Mouse (Mus musculus) liver, adult 2 months (tissue): ENCODE results near the gene Pard6b. TPM values are rescaled to one million over a fixed set of nuclear protein-coding genes. Genes with fewer than 3 reads are reported as not detected.
A peak's percentile ranks its signal among the peaks of the same experiment; 100 is the strongest.

Experiments
- DNase-seq: peaks from one replicate; pipeline ENCODE4 v3.0.0-alpha.2; 2011; ENCODE audit warnings: low read depth, low spot score; ENCODE audit errors: extremely low read depth
- H3K27ac ChIP-seq: fragments of 200-500 bp; replicated peaks from 2 replicates; pipeline ENCODE4 v1.5.1; 2012; ENCODE audit warnings: low read depth, mild to moderate bottlenecking, control low read depth, inconsistent platforms, low read length; ENCODE audit not compliant: insufficient read depth
- H3K27me3 ChIP-seq: fragments of 200-500 bp; 2 replicates; pipeline ENCODE4 v1.6.1; 2012; ENCODE audit warnings: mild to moderate bottlenecking, moderate library complexity, low read length, inconsistent platforms; ENCODE audit not compliant: control insufficient read depth, insufficient read depth
- H3K36me3 ChIP-seq: fragments of 200-500 bp; 2 replicates; pipeline ENCODE4 v1.6.1; 2012; ENCODE audit warnings: low read length, inconsistent platforms; ENCODE audit not compliant: control insufficient read depth, insufficient read depth
- H3K4me1 ChIP-seq: fragments of 200-500 bp; 2 replicates; pipeline ENCODE4 v1.6.1; 2011; ENCODE audit warnings: low read length; ENCODE audit not compliant: control insufficient read depth, insufficient read depth
- H3K4me3 ChIP-seq: fragments of 200-500 bp; 2 replicates; pipeline ENCODE4 v1.5.1; 2011; ENCODE audit warnings: low read depth, mild to moderate bottlenecking, control low read depth, low read length, moderate library complexity; ENCODE audit not compliant: insufficient read depth
- H3K79me2 ChIP-seq: fragments of 200-500 bp; 2 replicates; pipeline ENCODE4 v1.6.1; 2012; ENCODE audit warnings: inconsistent platforms, mild to moderate bottlenecking, low read length, moderate library complexity; ENCODE audit not compliant: control insufficient read depth, insufficient read depth
- H3K9ac ChIP-seq: fragments of 200-500 bp; 2 replicates; pipeline ENCODE4 v1.6.1; 2012; ENCODE audit warnings: low read depth, mild to moderate bottlenecking, control low read depth, inconsistent platforms, low read length
- CTCF ChIP-seq: fragments of 200-500 bp; IDR thresholded peaks from 2 replicates; pipeline ENCODE4 v1.5.1; 2011; ENCODE audit warnings: low read depth, low read length, control low read depth
- POLR2A ChIP-seq: fragments of 200-500 bp; IDR thresholded peaks from 2 replicates; pipeline ENCODE4 v1.6.1; 2011; ENCODE audit warnings: low read length, control low read depth; ENCODE audit not compliant: insufficient read depth; ENCODE audit errors: extremely low read depth
- WGBS: fragments of 180-500 bp; shearing (Covaris S2); methylation state at CpG from one replicate; pipeline ENCODE4 v1.1.7; 2018; 5-methylcytosine and 5-hydroxymethylcytosine counted together
- polyA plus RNA-seq: library from polyadenylated mRNA; depleted of rRNA; stranded (reverse); fragments of >200 nt; gene quantifications from 2 replicates; pipeline ENCODE4 v1.2.3, GENCODE M21; 2012
- total RNA-seq: library from RNA; depleted of rRNA; stranded (reverse); fragments of >200 nt; gene quantifications from 2 replicates; pipeline ENCODE4 v1.2.3, GENCODE M21; 2014

The Pard6b gene
- total and polyA plus RNA-seq, 2 experiments: 1.7 to 5.3 TPM

DNA sequence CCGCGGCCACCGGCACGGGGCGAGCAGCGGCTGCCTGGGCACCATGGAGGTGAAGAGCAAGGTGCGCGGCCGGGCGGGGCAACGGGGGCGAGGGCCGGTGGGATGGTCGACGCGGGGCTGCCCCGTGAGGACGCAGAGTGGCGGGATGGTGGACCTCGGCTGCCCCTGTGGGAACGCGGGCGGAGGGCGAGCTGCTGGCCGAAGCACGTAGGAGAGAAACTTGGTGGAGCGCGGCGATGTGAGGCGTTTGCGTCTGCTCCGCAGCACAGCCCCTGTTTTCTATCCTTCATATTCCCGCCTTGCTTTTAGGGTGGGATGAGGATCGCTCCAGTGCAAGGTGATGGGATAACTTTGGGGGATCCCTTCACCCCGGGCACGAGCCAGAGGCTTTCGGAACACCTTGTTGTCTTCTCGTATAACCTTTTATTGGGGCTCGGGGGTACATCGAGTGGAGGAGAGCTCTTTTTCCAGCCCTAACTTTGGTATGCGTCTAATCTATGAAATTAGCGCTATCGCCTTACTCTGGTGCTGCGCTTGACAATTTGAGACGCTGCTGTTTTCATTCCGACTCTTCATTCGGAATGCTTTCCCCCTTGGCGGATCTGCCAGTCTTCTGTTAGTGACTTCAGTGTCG lies 612 bp downstream of the Pard6b start:
- no peak for TF ChIP-seq POLR2A
- TF ChIP-seq CTCF: no peak
- WGBS: under 1% methylated on average over 49 of the region's 49 CpGs
- H3K27ac ChIP-seq: no peak overlapping the region
- no peaks in the 10 kb centered on the region for H3K36me3 ChIP-seq
- H3K9ac ChIP-seq: peak overlapping the region; percentile 94
- peak overlapping the region; percentile 80 for H3K4me3 ChIP-seq
- H3K79me2 ChIP-seq: peaks cover 6% of the 10 kb centered on the region; the same call in 1 of the 2 replicates
- no peaks in the 10 kb centered on the region for H3K27me3 ChIP-seq
- peaks cover 11% of the 10 kb centered on the region for H3K4me1 ChIP-seq
- DNase-seq: no peak

DNA sequence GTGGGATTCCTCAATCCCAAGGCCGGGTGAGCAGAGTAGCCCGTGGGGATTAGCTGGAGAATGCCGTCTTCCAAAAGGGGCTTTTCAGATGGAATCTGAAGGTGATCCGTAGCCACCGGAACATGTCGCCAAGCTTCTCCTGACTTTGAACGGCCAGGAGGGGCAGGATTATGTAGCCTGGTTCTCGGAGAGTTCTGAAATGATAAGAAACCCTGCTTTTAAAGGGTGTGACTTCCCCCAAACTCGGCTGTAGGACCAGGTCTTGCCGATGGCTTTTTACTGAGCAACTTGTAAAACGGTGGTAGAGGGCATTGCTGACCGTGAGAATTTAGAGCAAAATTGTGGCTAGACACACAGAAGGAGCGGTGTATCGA lies 1.1 kb downstream of the Pard6b start:
- no peak for DNase-seq
- TF ChIP-seq CTCF: no peak
- no peak for TF ChIP-seq POLR2A
- WGBS: 8% methylated on average over 14 of the region's 14 CpGs

DNA sequence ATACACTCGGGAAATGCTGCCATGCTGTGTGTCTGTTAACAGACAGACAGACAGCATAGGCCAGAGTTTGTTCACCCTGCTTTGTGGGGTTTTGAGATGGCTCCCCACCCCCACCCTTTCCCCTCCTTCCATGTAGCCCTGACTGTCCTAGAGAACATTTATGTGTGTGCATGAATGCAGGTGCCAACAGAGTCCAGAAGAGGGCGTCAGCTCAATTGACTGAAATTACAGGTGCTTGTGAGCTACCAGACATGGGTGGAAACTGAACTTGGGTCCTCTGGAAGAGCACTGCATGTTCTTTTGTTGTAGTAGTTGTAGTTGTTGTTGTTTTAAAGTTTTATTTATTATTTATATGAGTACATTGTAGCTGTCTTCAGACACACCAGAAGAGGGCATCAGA lies 2.8 kb downstream of the Pard6b start:
- Histone ChIP-seq H3K27me3 (no peaks in the 10 kb centered on the region), H3K4me3 (no peak overlapping the region), H3K4me1 (peaks cover 11% of the 10 kb centered on the region), H3K9ac (no peak overlapping the region), H3K79me2 (peaks cover 6% of the 10 kb centered on the region; the same call in 1 of the 2 replicates), H3K36me3 (no peaks in the 10 kb centered on the region), H3K27ac (no peak overlapping the region)
- TF ChIP-seq POLR2A (no peak), CTCF (no peak)
- DNase-seq: no peak
- 83% methylated on average over 2 of the region's 2 CpGs for WGBS

More for the DNA sequence above, 1.1 kb downstream of the Pard6b start:
- H3K4me1 ChIP-seq: peaks cover 11% of the 10 kb centered on the region
- H3K36me3 ChIP-seq: no peaks in the 10 kb centered on the region
- no peaks in the 10 kb centered on the region for H3K27me3 ChIP-seq
- peak overlapping the region; percentile 94 for H3K9ac ChIP-seq
- peak overlapping the region; percentile 80 for H3K4me3 ChIP-seq
- H3K79me2 ChIP-seq: peaks cover 6% of the 10 kb centered on the region; the same call in 1 of the 2 replicates
- H3K27ac ChIP-seq: no peak overlapping the region

DNA sequence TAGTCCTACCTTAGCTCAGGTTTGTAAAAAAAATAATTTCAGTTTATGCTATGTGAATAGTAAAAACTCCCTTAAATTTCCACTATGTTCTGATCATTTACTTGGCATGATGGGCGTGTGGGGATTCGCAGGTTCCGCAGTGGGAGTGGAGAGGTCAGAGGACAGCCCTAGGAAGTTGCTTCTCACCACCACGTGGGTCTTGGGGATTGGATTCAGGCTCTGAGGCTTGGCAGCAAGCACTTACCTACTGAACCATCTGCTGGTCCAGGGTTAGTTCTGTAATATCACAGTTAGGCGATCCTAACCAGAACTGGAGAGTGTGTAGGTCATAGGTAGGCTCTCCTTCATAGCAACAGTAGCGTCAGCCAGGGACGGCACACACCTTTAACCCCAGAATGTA lies 3.4 kb downstream of the Pard6b start:
- WGBS: 91% methylated on average over 7 of the region's 7 CpGs
- Histone ChIP-seq H3K36me3 (no peaks in the 10 kb centered on the region), H3K4me3 (no peak overlapping the region), H3K27ac (no peak overlapping the region), H3K9ac (no peak overlapping the region), H3K4me1 (peaks cover 11% of the 10 kb centered on the region), H3K27me3 (no peaks in the 10 kb centered on the region), H3K79me2 (peaks cover 6% of the 10 kb centered on the region; the same call in 1 of the 2 replicates)
- DNase-seq: no peak
- no peak for TF ChIP-seq POLR2A
- TF ChIP-seq CTCF: no peak

DNA sequence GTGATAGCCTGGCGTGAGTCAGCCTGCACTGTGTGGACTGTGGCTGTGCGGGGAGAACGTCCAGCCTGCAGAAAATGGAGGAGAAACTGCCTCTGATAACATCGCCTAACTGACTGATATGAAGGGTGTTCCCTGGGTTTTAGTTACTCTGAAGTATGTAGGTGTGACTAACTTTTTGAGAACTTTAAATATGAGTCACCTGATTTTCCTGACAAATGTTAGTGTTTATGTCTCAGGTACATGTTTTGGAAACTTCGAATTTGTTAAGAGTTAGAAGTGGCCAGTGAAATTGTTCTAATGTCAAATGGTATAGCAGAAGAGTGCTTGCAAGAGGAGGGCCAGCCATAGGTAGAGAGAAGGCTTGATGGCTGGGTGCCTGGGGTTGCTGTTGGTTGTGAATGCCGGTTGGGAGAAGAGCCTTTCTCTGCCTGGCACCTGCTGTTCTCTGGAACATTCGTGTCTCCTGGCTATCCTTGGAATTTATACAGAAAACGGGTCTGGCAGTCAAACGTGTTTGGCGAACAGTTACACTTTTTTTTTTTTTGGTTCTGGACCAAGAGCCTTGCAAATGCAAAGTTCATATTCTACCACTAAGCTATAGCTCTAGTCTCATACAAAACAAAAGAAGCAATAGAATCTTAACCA lies 4.9 kb downstream of the Pard6b start:
- Histone ChIP-seq H3K27me3 (no peaks in the 10 kb centered on the region), H3K36me3 (no peaks in the 10 kb centered on the region), H3K79me2 (peaks cover 6% of the 10 kb centered on the region; the same call in 1 of the 2 replicates), H3K27ac (no peak overlapping the region), H3K9ac (no peak overlapping the region), H3K4me1 (peaks cover 11% of the 10 kb centered on the region), H3K4me3 (no peak overlapping the region)
- TF ChIP-seq POLR2A (no peak), CTCF (no peak)
- peak; percentile 82 for DNase-seq
- 36% methylated on average over 10 of the region's 10 CpGs for WGBS

DNA sequence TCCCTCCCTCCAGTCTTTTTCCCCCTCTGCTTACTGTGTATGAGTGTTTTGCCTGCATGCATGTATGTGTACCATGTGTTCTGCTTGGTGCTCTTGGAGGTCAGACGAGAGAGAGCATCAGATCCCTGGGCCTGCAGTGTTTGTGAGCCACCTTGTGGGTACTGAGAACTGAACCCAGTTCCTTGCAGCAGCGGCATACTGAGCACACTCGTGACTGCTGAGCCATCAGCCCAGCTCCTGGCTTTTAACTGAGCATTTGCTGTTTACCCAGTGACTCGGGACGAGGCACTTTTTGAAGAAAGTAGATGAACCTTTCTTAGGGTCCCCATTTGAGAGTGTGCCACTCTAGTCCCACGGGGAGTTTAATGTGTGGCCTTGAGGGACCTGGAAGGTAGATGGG lies 5.5 kb downstream of the Pard6b start:
- TF ChIP-seq POLR2A: no peak
- no peak for TF ChIP-seq CTCF
- Histone ChIP-seq H3K36me3 (no peaks in the 10 kb centered on the region), H3K4me3 (no peak overlapping the region), H3K27ac (no peak overlapping the region), H3K27me3 (no peaks in the 10 kb centered on the region), H3K4me1 (peaks cover 11% of the 10 kb centered on the region), H3K9ac (no peak overlapping the region), H3K79me2 (peaks cover 6% of the 10 kb centered on the region; the same call in 1 of the 2 replicates)
- DNase-seq: no peak
- WGBS: 24% methylated on average over 6 of the region's 6 CpGs
